Mouse (Mus musculus) MEL (cell line): ENCODE measurements around the gene Ass1. TPM values are rescaled to one million over a fixed set of nuclear protein-coding genes. Genes with fewer than 3 reads are reported as not detected.
A peak's percentile ranks its signal among the peaks of the same experiment; 100 is the strongest.

Experiments
- DNase-seq: peaks from one replicate; pipeline ENCODE4 v3.0.0; 2011; ENCODE audit warnings: low read depth, low spot score
- H3K27ac ChIP-seq: 2 replicates; pipeline ENCODE4 v1.5.1; 2012; ENCODE audit warnings: low read depth, mild to moderate bottlenecking, control low read depth, low read length, moderate library complexity; ENCODE audit not compliant: control insufficient read depth
- H3K27me3 ChIP-seq, 2 experiments: fragments of 150-350 bp in 1 of 2; sonication (generic) in 1 of 2; 2 replicates each; pipeline ENCODE4 v1.6.1; 2012; ENCODE audit warnings: low read length in 2 of 2, mild to moderate bottlenecking in 2 of 2, improper control_type of control experiment in 1 of 2, moderate library complexity in 1 of 2; ENCODE audit not compliant: insufficient read depth in 2 of 2, control insufficient read depth in 1 of 2
- H3K36me3 ChIP-seq, 2 experiments: 2 replicates each; pipeline ENCODE4 v1.6.1; 2012 to 2014; ENCODE audit warnings: low read length in 2 of 2, improper control_type of control experiment in 1 of 2, inconsistent platforms in 1 of 2, mild to moderate bottlenecking in 1 of 2; ENCODE audit not compliant: insufficient read depth in 2 of 2, control insufficient read depth in 1 of 2
- H3K4me1 ChIP-seq, 2 experiments: fragments of 150-350 bp in 1 of 2; sonication (generic) in 1 of 2; 2 replicates each; pipeline ENCODE4 v1.6.1; 2012; ENCODE audit warnings: low read length in 2 of 2, improper control_type of control experiment in 1 of 2, mild to moderate bottlenecking in 1 of 2; ENCODE audit not compliant: insufficient read depth in 2 of 2, control insufficient read depth in 1 of 2
- H3K4me3 ChIP-seq, 2 experiments: fragments of 150-350 bp in 1 of 2; sonication (generic) in 1 of 2; 2 replicates each; pipeline ENCODE4 v1.5.1; 2012; ENCODE audit warnings: low read depth in 2 of 2, low read length in 2 of 2, mild to moderate bottlenecking in 2 of 2, moderate library complexity in 2 of 2, control low read depth in 1 of 2, improper control_type of control experiment in 1 of 2; ENCODE audit not compliant: control insufficient read depth in 1 of 2, insufficient read depth in 1 of 2
- H3K79me2 ChIP-seq: 2 replicates; pipeline ENCODE4 v1.6.1; 2012; ENCODE audit warnings: mild to moderate bottlenecking, low read length, moderate library complexity; ENCODE audit not compliant: control insufficient read depth, poor library complexity, insufficient read depth
- H3K9ac ChIP-seq: 2 replicates; pipeline ENCODE4 v1.6.1; 2012; ENCODE audit warnings: low read depth, mild to moderate bottlenecking, control low read depth, low read length, moderate library complexity; ENCODE audit not compliant: control insufficient read depth, poor library complexity, severe bottlenecking
- H3K9me3 ChIP-seq: fragments of 150-350 bp; sonication (generic); replicated peaks from 2 replicates; pipeline ENCODE4 v1.6.1; 2012; ENCODE audit warnings: mild to moderate bottlenecking, low read length, improper control_type of control experiment, moderate library complexity; ENCODE audit not compliant: insufficient read depth
- BHLHE40 ChIP-seq: IDR thresholded peaks from 2 replicates; pipeline ENCODE4 v1.6.1; 2012; ENCODE audit warnings: low read depth, mild to moderate bottlenecking, inconsistent platforms, low read length, improper control_type of control experiment, borderline replicate concordance
- CHD1 ChIP-seq: IDR thresholded peaks from 2 replicates; pipeline ENCODE4 v1.6.1; 2012; ENCODE audit warnings: low read depth, mild to moderate bottlenecking, inconsistent platforms, low read length, improper control_type of control experiment
- CHD2 ChIP-seq: IDR thresholded peaks from 2 replicates; pipeline ENCODE4 v1.6.1; 2011; ENCODE audit warnings: low read length, improper control_type of control experiment
- CTCF ChIP-seq, 3 experiments: IDR thresholded peaks in 2 of 3; conservative IDR thresholded peaks in 1 of 3; 2 replicates each; pipeline ENCODE4 v1.5.1; 2011 to 2012; ENCODE audit warnings: low read length in 3 of 3, low read depth in 2 of 3, mild to moderate bottlenecking in 2 of 3, improper control_type of control experiment in 1 of 3, inconsistent platforms in 1 of 3, mixed read lengths in 1 of 3, moderate library complexity in 1 of 3; ENCODE audit not compliant: control insufficient read depth in 1 of 3, insufficient read depth in 1 of 3, poor library complexity in 1 of 3, severe bottlenecking in 1 of 3
- ELF1 ChIP-seq: IDR thresholded peaks from 2 replicates; pipeline ENCODE4 v1.6.1; 2014; ENCODE audit warnings: low read depth, mild to moderate bottlenecking, inconsistent platforms, low read length, improper control_type of control experiment, moderate library complexity
- EP300 ChIP-seq, 2 experiments: IDR thresholded peaks; 2 replicates each; pipeline ENCODE4 v1.6.1; 2011; ENCODE audit warnings: improper control_type of control experiment in 2 of 2, low read length in 2 of 2, low read depth in 1 of 2, mild to moderate bottlenecking in 1 of 2
- ETS1 ChIP-seq: IDR thresholded peaks from 2 replicates; pipeline ENCODE4 v1.6.1; 2012; ENCODE audit warnings: low read depth, mild to moderate bottlenecking, inconsistent platforms, low read length, improper control_type of control experiment, moderate library complexity
- GABPA ChIP-seq: IDR thresholded peaks from 2 replicates; pipeline ENCODE4 v1.6.1; 2012; ENCODE audit warnings: low read depth, mild to moderate bottlenecking, inconsistent platforms, low read length, improper control_type of control experiment, moderate library complexity
- GATA1 ChIP-seq: IDR thresholded peaks from 2 replicates; pipeline ENCODE4 v1.6.1; 2011; ENCODE audit warnings: low read depth, low read length, improper control_type of control experiment
- HCFC1 ChIP-seq: IDR thresholded peaks from 2 replicates; pipeline ENCODE4 v1.6.1; 2012; ENCODE audit warnings: low read depth, mild to moderate bottlenecking, inconsistent platforms, low read length, improper control_type of control experiment, moderate library complexity
- MAFK ChIP-seq: IDR thresholded peaks from 2 replicates; pipeline ENCODE4 v1.6.1; 2011; ENCODE audit warnings: low read depth, mild to moderate bottlenecking, low read length, improper control_type of control experiment, borderline replicate concordance
- MAX ChIP-seq: IDR thresholded peaks from 2 replicates; pipeline ENCODE4 v1.6.1; 2011; ENCODE audit warnings: low read length, improper control_type of control experiment
- MAZ ChIP-seq: IDR thresholded peaks from 2 replicates; pipeline ENCODE4 v1.6.1; 2012; ENCODE audit warnings: low read depth, mild to moderate bottlenecking, inconsistent platforms, low read length, improper control_type of control experiment
- MEF2A ChIP-seq: IDR thresholded peaks from 2 replicates; pipeline ENCODE4 v1.6.1; 2014; ENCODE audit warnings: low read depth, mild to moderate bottlenecking, inconsistent platforms, low read length, improper control_type of control experiment; ENCODE audit not compliant: poor library complexity, insufficient replicate concordance, severe bottlenecking; ENCODE audit errors: extremely low read depth
- MXI1 ChIP-seq: IDR thresholded peaks from 2 replicates; pipeline ENCODE4 v1.6.1; 2011; ENCODE audit warnings: mild to moderate bottlenecking, low read depth, low read length, improper control_type of control experiment
- MYC ChIP-seq: IDR thresholded peaks from 2 replicates; pipeline ENCODE4 v1.6.1; 2011; ENCODE audit warnings: low read depth, mild to moderate bottlenecking, low read length, improper control_type of control experiment, moderate library complexity
- NELFE ChIP-seq: IDR thresholded peaks from 2 replicates; pipeline ENCODE4 v1.6.1; 2011; ENCODE audit warnings: low read depth, low read length, improper control_type of control experiment
- NRF1 ChIP-seq: IDR thresholded peaks from 2 replicates; pipeline ENCODE4 v1.6.1; 2014; ENCODE audit warnings: low read depth, mild to moderate bottlenecking, inconsistent platforms, low read length, improper control_type of control experiment, moderate library complexity; ENCODE audit not compliant: poor library complexity, insufficient read depth, severe bottlenecking
- POLR2A ChIP-seq, 2 experiments: IDR thresholded peaks; 2 replicates each; pipeline ENCODE4 v1.6.1; 2011 to 2012; ENCODE audit warnings: low read length in 2 of 2, mild to moderate bottlenecking in 2 of 2, control low read depth in 1 of 2, improper control_type of control experiment in 1 of 2, low read depth in 1 of 2, moderate library complexity in 1 of 2; ENCODE audit not compliant: control insufficient read depth in 1 of 2, insufficient read depth in 1 of 2, poor library complexity in 1 of 2
- POLR2AphosphoS2 ChIP-seq: IDR thresholded peaks from 2 replicates; pipeline ENCODE4 v1.6.1; 2011; ENCODE audit warnings: low read length, improper control_type of control experiment
- POLR2AphosphoS5 ChIP-seq: IDR thresholded peaks from 2 replicates; pipeline ENCODE4 v1.6.1; 2012; ENCODE audit warnings: low read depth, borderline replicate concordance, mild to moderate bottlenecking, inconsistent platforms, low read length, moderate library complexity, mixed read lengths
- SIN3A ChIP-seq: IDR thresholded peaks from 2 replicates; pipeline ENCODE4 v1.6.1; 2012; ENCODE audit warnings: low read length, improper control_type of control experiment, inconsistent platforms
- TBP ChIP-seq: IDR thresholded peaks from 2 replicates; pipeline ENCODE4 v1.8.0; 2011; ENCODE audit warnings: low read depth, low read length, improper control_type of control experiment
- TCF12 ChIP-seq: IDR thresholded peaks from 2 replicates; pipeline ENCODE4 v1.6.1; 2014; ENCODE audit warnings: low read depth, mild to moderate bottlenecking, inconsistent platforms, low read length, improper control_type of control experiment, moderate library complexity
- USF1 ChIP-seq: IDR thresholded peaks from 2 replicates; pipeline ENCODE4 v1.6.1; 2014; ENCODE audit warnings: low read depth, mild to moderate bottlenecking, inconsistent platforms, low read length, improper control_type of control experiment, moderate library complexity
- USF2 ChIP-seq, 2 experiments: IDR thresholded peaks; 2 replicates each; pipeline ENCODE4 v1.6.1; 2011 to 2012; ENCODE audit warnings: improper control_type of control experiment in 2 of 2, low read length in 2 of 2, borderline replicate concordance in 1 of 2, inconsistent platforms in 1 of 2, low read depth in 1 of 2, mild to moderate bottlenecking in 1 of 2; ENCODE audit not compliant: insufficient read depth in 1 of 2
- ZKSCAN1 ChIP-seq: IDR thresholded peaks from 2 replicates; pipeline ENCODE4 v1.6.1; 2012; ENCODE audit warnings: low read depth, mild to moderate bottlenecking, inconsistent platforms, low read length, improper control_type of control experiment, moderate library complexity
- ZMIZ1 ChIP-seq: IDR thresholded peaks from 2 replicates; pipeline ENCODE4 v1.6.1; 2012; ENCODE audit warnings: low read depth, mild to moderate bottlenecking, inconsistent platforms, low read length, improper control_type of control experiment, moderate library complexity
- ZNF384 ChIP-seq: IDR thresholded peaks from 2 replicates; pipeline ENCODE4 v1.6.1; 2012; ENCODE audit warnings: low read depth, mild to moderate bottlenecking, inconsistent platforms, low read length, improper control_type of control experiment
- polyA plus RNA-seq, 2 experiments: library from polyadenylated mRNA; stranded (reverse) in 1 of 2; unstranded in 1 of 2; fragments of >175 nt in 1 of 2; fragments of >200 nt in 1 of 2; gene quantifications; 2 replicates each; pipeline versions ENCODE4 v1.2.1 to v1.2.4; 2012; ENCODE audit warnings: low replicate concordance in 2 of 2, low read depth in 1 of 2; ENCODE audit not compliant: insufficient read length in 2 of 2, insufficient read depth in 1 of 2, missing spikeins in 1 of 2
- total RNA-seq: library from RNA; depleted of rRNA; stranded (reverse); fragments of 300-350 nt; gene quantifications from 2 replicates; pipeline ENCODE4 v1.2.3, GENCODE M21; 2012; rRNA removed

The Ass1 gene
- 45.0 and 49.7 TPM in 2 replicates for total RNA-seq
- 10 to 100 TPM in 1 of 2 experiments, not detected in 1; 88.0 TPM for polyA plus RNA-seq

DNA sequence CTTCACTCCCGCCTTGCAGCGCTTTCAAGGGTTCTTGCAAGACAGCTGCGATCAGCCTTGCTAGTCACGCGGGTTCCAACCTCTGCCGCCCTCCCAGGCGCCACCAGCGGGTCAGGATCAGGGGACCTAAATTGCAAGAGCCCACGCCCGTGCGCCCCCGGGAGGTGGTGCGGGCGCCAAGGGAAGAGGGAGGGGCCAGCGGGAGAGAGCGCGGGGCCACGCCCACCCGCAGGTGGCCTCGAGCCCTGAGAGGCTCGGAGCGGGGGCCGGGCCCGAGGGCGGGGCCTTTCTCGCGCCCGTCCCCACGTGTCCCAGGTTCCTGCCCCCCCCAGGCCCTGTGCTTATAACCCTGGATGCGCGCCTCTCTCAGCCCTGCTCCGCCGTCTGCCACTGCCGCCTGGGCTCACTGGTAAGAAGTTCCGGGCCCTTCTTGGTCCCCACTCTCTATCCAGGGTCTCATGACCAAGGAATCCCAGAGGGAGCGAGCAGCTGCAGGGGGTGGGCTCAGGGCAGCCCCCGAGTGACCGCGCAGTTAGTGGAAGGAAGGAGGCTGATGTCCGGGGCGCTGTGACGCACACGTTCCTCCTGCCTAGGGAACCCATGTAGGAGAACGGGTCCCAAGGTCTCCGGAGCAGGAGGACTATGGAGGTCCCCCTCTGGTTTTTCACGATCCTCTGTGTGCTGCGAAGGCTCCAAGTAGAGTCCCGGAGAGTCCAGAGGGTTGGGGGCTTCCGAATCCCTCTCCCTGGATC, at the start of gene Ass1:
Ass1 (plus strand) TSS at position 277 of the 752 bp plus-strand sequence.
- no peaks in the 10 kb centered on the region for H3K27me3 ChIP-seq
- H3K9me3 ChIP-seq = no peaks in the 10 kb centered on the region
- H3K79me2 ChIP-seq = no peaks in the 10 kb centered on the region
- 0 out of 2 replicates have a peak within 1 kb of the TSS, but pooled peaks have one; percentile 10 for H3K27ac ChIP-seq
- peak within 1 kb of the TSS; percentile 71 for H3K9ac ChIP-seq
- H3K36me3 ChIP-seq = no peaks in the 10 kb centered on the region
- TF ChIP-seq MAFK = no peak
- TF ChIP-seq BHLHE40 = no peak
- peak; percentile 86 for TF ChIP-seq MAX
- TF ChIP-seq ZKSCAN1 = no peak
- no peak for TF ChIP-seq GATA1
- no peak for TF ChIP-seq MEF2A
- peak in 1 of 2 experiments; percentile 35; a peak in 1 of 4 replicates for TF ChIP-seq EP300 (IDR thresholded peaks at IDR 0.05; ENCODE audit: low read depth in 1 of 2, low read length in 2 of 2)
- peak; percentile 76 for TF ChIP-seq NELFE
- peak; percentile 61; the same call in 1 of the 2 replicates for TF ChIP-seq TBP
- peak; percentile 91 for TF ChIP-seq MAZ
- peak; percentile 25; the same call in 1 of the 2 replicates for TF ChIP-seq ETS1
- TF ChIP-seq MYC = peak; percentile 68; the same call in 1 of the 2 replicates
- TF ChIP-seq CTCF (IDR thresholded peaks at IDR 0.05 in 2 of 3, conservative IDR thresholded peaks at IDR 0.05 in 1 of 3; ENCODE audit: control insufficient read depth in 1 of 3, insufficient read depth in 1 of 3, low read depth in 2 of 3, low read length in 3 of 3, poor library complexity in 1 of 3, severe bottlenecking in 1 of 3) = peak in 2 of 3 experiments; percentile 44 to 61; a peak in 4 of 6 replicates
- no peak for TF ChIP-seq GABPA
- peak; percentile 97 for TF ChIP-seq MXI1
- TF ChIP-seq CHD2 = no peak
- peak; percentile 84 for TF ChIP-seq USF1
- TF ChIP-seq ZNF384 = no peak
- TF ChIP-seq ZMIZ1 = 0 out of 2 replicates have a peak, but pooled peaks have one; percentile 30
- TF ChIP-seq ELF1 = no peak
- peak; percentile 13; the same call in 1 of the 2 replicates for TF ChIP-seq TCF12
- no peak for TF ChIP-seq CHD1
- TF ChIP-seq POLR2A (IDR thresholded peaks at IDR 0.05; ENCODE audit: control insufficient read depth in 1 of 2, insufficient read depth in 1 of 2, low read depth in 1 of 2, low read length in 2 of 2, poor library complexity in 1 of 2) = peak in 1 of 2 experiments; percentile 62; a peak in 1 of 4 replicates
- 0 out of 4 replicates have a peak, but pooled peaks of 1 of the 2 experiments have one; percentile 21 for TF ChIP-seq USF2 (IDR thresholded peaks at IDR 0.05; ENCODE audit: borderline replicate concordance in 1 of 2, insufficient read depth in 1 of 2, low read depth in 1 of 2, low read length in 2 of 2)
- TF ChIP-seq SIN3A = peak; percentile 73
- peak; percentile 59; the same call in 1 of the 2 replicates for TF ChIP-seq POLR2AphosphoS2
- 0 out of 2 replicates have a peak, but pooled peaks have one; percentile 16 for TF ChIP-seq HCFC1
- no peak for TF ChIP-seq NRF1
- no peak for TF ChIP-seq POLR2AphosphoS5
- H3K4me3 ChIP-seq = peak within 1 kb of the TSS; percentile 64 to 91
- peaks cover 2 to 3% of the 10 kb centered on the region in 2 experiments; a peak in 3 of 4 replicates for H3K4me1 ChIP-seq
- peak; percentile 92 for DNase-seq
